Mouse (Mus musculus) lung, embryonic 15.5 days (tissue): Measurements from ENCODE around the gene Rab43. TPM values are rescaled to one million over a fixed set of nuclear protein-coding genes. Genes with fewer than 3 reads are reported as not detected.
"Not testable (repeated sequence)": the region's sequence is repeated elsewhere in the genome, so short reads cannot be mapped to it uniquely, and the experiment has no call there.

Source experiments
- ATAC-seq: fragments of 200-750 bp; cut with Nextera tagmentation; 2 replicates; pipeline ENCODE4 v1.8.0; 2017; ENCODE audit warnings: moderate number of reproducible peaks, borderline replicate concordance; ENCODE audit not compliant: low FRiP score, low TSS enrichment; ENCODE audit errors: extremely low read depth
- H3K27ac ChIP-seq: fragments of 300-500 bp; sonication (generic); 2 replicates; pipeline ENCODE4 v1.5.1; 2015; ENCODE audit warnings: moderate library complexity, mild to moderate bottlenecking, inconsistent platforms
- H3K27me3 ChIP-seq: fragments of 300-500 bp; sonication (generic); 2 replicates; pipeline ENCODE4 v1.6.1; 2015; ENCODE audit warnings: inconsistent platforms
- H3K36me3 ChIP-seq: fragments of 300-500 bp; sonication (generic); 2 replicates; pipeline ENCODE4 v1.6.1; 2015; ENCODE audit warnings: inconsistent platforms
- H3K4me1 ChIP-seq: fragments of 300-500 bp; sonication (generic); 2 replicates; pipeline ENCODE4 v1.6.1; 2015; ENCODE audit warnings: inconsistent platforms
- H3K4me2 ChIP-seq: fragments of 300-500 bp; sonication (generic); 2 replicates; pipeline ENCODE4 v1.6.1; 2015; ENCODE audit warnings: inconsistent platforms, mild to moderate bottlenecking, moderate library complexity
- H3K4me3 ChIP-seq: fragments of 300-500 bp; sonication (generic); 2 replicates; pipeline ENCODE4 v1.5.1; 2015; ENCODE audit warnings: mild to moderate bottlenecking, inconsistent platforms
- H3K9ac ChIP-seq: fragments of 300-500 bp; sonication (generic); 2 replicates; pipeline ENCODE4 v1.6.1; 2015; ENCODE audit warnings: inconsistent platforms
- H3K9me3 ChIP-seq: fragments of 300-500 bp; sonication (generic); 2 replicates; pipeline ENCODE4 v1.6.1; 2016; ENCODE audit warnings: inconsistent platforms
- whole genome bisulfite sequencing: fragments of 180-500 bp; shearing (Covaris S2); methylation state at CpG from one replicate; pipeline ENCODE4 v1.1.7; 2015; 5-methylcytosine and 5-hydroxymethylcytosine counted together
- polyA plus RNA-seq: library from polyadenylated mRNA; unstranded; fragments of >200 nt; fragmentation: Nextera tagmentation; extraction: Ambion mirVana; gene quantifications from 2 replicates; pipeline ENCODE4 v1.2.1, GENCODE M21; 2015

The Rab43 gene
- polyA plus RNA-seq, 1 experiment from 2014 or later = 12.6 TPM

DNA sequence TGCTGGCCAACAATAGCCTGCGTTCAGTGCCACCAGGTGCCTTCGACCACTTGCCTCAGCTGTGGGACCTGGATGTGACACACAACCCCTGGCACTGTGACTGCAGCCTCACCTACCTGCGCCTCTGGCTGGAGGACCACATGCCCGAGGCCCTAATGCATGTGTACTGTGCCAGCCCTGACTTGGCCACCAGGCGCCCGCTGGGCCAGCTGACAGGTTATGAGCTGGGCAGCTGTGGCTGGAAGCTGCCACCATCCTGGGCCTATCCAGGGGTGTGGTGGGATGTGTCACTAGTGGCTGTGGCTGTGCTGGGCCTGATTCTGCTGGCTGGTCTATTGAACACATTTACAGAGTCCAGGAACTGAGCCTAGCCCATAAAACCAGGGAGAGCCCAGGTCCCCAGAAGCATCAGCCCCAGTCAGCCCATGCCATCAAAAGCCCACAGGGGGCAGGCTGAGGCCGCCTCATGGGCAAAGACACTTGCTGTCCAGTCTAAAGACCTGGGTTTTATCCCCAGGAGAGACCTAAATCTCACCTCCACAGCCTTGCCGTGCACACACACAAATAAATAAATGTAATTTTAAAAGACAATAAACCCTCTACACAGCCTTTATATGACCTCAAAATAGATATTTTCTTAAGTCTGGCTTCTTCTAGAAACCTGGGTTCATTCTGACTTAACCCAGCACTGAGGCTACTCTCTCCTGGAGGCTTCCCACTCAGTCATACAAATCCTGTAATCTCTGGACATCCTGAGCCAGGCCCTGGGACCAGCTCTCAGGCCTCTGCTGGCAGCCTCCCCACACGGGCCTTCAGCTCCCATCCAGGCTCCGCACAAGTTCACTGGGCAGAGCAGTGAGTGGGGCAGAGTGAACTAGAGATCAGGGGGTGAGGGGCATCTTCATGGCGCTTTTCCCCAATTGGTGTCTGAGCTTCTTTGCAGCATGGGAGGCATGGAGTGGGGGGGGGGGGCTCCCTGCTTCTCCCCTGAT, 32.5 kb downstream of the Rab43 start:
- 82% methylated on average over 11 of the region's 11 CpGs for WGBS
- Histone ChIP-seq H3K4me3 (no peak overlapping the region), H3K9ac (no peak overlapping the region), H3K27me3 (no peaks in the 10 kb centered on the region), H3K36me3 (no peaks in the 10 kb centered on the region), H3K4me1 (peaks cover 10% of the 10 kb centered on the region; the same call in 1 of the 2 replicates), H3K27ac (no peak overlapping the region), H3K9me3 (no peaks in the 10 kb centered on the region), H3K4me2 (no peak overlapping the region)
- ATAC-seq = no peak

DNA sequence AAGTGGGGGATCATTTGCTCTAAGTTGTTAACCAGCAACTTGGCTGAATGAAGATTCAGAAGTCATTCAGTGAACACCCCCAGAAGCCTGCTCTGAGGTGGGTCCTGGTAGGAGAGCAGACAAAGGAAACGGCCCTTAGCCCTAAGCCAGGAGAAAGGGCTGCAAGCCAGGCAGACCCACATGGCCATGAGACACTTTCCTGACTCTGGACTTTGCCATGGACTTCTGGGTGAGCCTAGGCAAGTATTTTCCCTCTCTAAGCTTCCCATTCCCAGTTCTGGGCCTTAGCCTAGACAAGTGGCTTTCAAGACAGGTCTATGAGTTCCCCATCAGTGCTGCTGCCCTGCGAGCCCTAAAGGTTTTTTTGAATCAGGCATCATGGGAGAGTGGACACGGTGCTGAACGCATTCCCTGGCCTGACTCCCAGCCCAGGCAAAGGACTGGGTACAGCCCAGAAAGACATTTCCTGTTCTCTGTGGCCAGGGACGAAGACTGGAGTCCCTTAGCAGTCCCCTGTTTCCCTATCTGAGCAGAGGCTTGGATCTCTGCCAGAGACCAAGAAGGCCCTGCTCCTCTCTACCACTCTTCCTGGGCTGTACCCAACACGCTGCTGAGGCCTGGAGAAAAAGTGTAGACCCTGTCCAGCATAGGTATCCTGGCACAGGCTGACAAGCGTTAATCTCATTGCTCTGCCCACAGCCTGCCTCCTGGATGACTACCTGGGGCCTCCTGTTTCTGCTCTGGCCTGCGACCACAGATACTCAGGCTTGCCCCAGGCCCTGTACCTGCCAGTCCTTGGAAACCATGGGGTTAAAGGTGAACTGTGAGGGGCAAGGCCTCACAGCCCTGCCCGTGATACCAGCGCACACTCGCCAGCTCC, 33.4 kb downstream of the Rab43 start:
- H3K9me3 ChIP-seq = no peaks in the 10 kb centered on the region
- 58% methylated on average over 11 of the region's 11 CpGs for WGBS
- H3K4me3 ChIP-seq = no peak overlapping the region
- ATAC-seq = no peak
- H3K9ac ChIP-seq = no peak overlapping the region
- H3K36me3 ChIP-seq = no peaks in the 10 kb centered on the region
- H3K4me1 ChIP-seq = peaks cover 10% of the 10 kb centered on the region; the same call in 1 of the 2 replicates
- H3K27me3 ChIP-seq = no peaks in the 10 kb centered on the region
- H3K4me2 ChIP-seq = no peak overlapping the region
- H3K27ac ChIP-seq = no peak overlapping the region

DNA sequence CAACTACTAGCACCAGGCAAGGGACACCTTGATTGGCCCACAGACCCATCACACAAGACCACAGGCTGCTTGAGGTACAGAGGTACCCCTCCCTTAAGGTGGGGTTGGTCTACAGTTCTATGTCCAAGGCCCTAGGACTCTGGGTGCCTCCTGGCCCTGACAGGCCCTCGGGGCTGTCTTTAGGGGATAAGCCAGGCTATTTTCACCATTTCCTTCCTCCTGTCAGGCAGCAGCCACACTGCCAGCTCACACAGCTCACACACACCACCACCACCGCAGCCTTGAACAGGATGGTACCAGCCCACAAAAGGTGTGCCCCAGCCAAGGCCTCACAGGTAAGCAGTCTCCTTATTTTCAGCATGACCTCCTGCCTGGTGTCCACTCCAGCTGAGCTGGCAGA, 34.1 kb downstream of the Rab43 start, which contains the start of gene Gp9:
Gp9 (plus strand) TSS at position 231 of the 400 bp plus-strand sequence.
- ATAC-seq = no peak

DNA sequence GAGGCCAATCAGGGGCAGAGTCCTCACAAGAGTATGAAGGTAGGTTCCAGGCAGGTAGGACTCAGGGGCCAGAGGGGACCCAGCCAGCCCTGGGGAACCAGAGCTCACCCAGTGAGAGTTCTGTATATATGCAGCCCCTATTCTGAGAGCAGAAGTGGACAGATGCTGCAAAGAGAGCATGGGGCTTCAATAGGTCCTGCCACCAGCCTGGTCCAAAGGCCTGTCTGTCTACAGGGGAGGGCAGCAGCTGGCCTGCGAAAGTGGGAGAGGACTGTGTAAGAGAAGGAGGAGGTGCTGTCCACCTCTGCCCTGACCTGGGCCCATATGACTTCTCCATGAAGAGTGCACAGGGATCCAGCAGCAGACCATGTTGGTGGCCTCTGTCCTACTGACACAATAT, 35.3 kb downstream of the Rab43 start:
- Histone ChIP-seq H3K27ac (no peak overlapping the region), H3K4me3 (no peak overlapping the region), H3K4me1 (peaks cover 10% of the 10 kb centered on the region; the same call in 1 of the 2 replicates), H3K36me3 (no peaks in the 10 kb centered on the region), H3K9me3 (no peaks in the 10 kb centered on the region), H3K9ac (no peak overlapping the region), H3K27me3 (no peaks in the 10 kb centered on the region), H3K4me2 (no peak overlapping the region)
- no peak for ATAC-seq
- 74% methylated on average over 1 of the region's 1 CpGs for WGBS

More for the DNA sequence above, 34.1 kb downstream of the Rab43 start, which contains the start of gene Gp9:
- H3K27me3 ChIP-seq = no peaks in the 10 kb centered on the region
- no peak within 1 kb of the TSS for H3K4me2 ChIP-seq
- H3K4me1 ChIP-seq = peaks cover 10% of the 10 kb centered on the region; the same call in 1 of the 2 replicates
- H3K9ac ChIP-seq = no peak within 1 kb of the TSS
- H3K36me3 ChIP-seq = no peaks in the 10 kb centered on the region
- no peaks in the 10 kb centered on the region for H3K9me3 ChIP-seq
- no peak within 1 kb of the TSS for H3K4me3 ChIP-seq
- 53% methylated on average over 2 of the region's 2 CpGs for WGBS
- no peak within 1 kb of the TSS for H3K27ac ChIP-seq

DNA sequence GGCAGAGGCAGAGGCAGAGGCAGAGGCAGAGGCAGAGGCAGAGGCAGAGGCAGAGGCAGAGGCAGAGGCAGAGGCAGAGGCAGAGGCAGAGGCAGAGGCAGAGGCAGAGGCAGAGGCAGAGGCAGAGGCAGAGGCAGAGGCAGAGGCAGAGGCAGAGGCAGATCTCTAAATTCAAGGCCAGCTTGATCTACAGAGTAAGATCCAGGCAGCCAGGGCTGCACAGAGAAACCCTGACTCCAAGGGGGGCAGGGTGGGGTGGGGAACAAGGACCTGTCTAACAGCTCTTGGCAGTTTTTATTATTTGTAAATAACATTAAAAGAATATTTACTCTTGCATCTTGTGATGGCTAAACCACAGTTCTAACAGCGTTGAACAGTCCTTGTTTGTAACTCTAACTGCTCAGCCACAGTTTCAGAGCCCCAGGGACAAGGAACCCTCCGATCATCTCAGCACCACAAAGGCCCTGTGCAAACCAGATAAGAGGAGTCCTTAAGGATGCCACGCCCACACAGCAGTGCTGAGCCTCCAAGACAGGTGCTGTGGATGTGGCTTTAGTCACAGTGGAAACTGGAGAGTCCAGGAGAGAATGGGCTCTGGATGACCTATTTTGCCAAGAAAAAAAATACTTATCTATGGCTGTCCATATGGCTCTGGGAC, 36.2 kb downstream of the Rab43 start:
- no peak overlapping the region for H3K9ac ChIP-seq
- ATAC-seq = 0 out of 2 replicates have a peak, but pooled peaks have one; percentile 36
- H3K9me3 ChIP-seq = no peaks in the 10 kb centered on the region
- H3K36me3 ChIP-seq = no peaks in the 10 kb centered on the region
- no peak overlapping the region for H3K4me3 ChIP-seq
- H3K27ac ChIP-seq = no peak overlapping the region
- 56% methylated on average over 3 of the region's 3 CpGs for WGBS
- H3K4me1 ChIP-seq = peaks cover 10% of the 10 kb centered on the region; the same call in 1 of the 2 replicates
- no peaks in the 10 kb centered on the region for H3K27me3 ChIP-seq
- H3K4me2 ChIP-seq = no peak overlapping the region

DNA sequence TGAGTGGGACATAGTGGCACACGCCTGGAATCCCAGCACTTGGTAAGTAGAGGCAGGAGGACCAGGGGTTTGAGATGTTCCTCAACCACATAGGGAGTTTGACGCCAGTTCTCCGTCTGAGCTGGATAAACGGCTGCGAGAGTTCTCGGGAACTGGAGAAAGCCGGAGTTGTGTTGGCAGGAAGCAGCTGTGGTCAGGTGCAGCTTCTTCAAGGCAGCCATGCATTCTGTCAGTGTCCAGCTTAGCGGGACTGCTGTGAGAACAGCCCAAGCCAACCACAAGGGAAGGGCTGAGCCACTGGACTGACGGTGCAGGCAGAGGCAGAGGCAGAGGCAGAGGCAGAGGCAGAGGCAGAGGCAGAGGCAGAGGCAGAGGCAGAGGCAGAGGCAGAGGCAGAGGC, 37.1 kb downstream of the Rab43 start:
- H3K27ac ChIP-seq = no peak overlapping the region
- H3K9ac ChIP-seq = no peak overlapping the region
- H3K9me3 ChIP-seq = no peaks in the 10 kb centered on the region
- 76% methylated on average over 9 of the region's 9 CpGs for WGBS
- no peak overlapping the region for H3K4me3 ChIP-seq
- no peak for ATAC-seq
- H3K27me3 ChIP-seq = no peaks in the 10 kb centered on the region
- no peak overlapping the region for H3K4me2 ChIP-seq
- H3K4me1 ChIP-seq = peaks cover 10% of the 10 kb centered on the region; the same call in 1 of the 2 replicates
- no peaks in the 10 kb centered on the region for H3K36me3 ChIP-seq

DNA sequence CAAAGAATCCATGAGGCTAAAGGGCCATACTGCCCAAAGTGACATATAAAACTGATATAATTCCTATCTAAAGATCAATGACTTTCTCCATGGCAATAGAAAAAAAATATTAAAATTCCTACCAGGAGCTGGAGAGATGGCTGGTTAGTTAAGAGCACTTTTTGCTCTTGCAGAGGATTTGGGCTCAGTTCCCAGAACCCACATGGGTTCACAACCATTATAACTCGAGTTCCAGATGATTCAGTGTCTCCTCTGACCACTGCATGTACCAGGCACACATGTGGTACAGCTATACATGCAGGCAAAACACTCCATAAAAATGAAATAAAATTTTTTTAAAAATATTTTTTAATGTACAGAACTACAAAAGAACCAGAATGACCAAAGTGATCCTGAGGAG, 37.5 kb downstream of the Rab43 start:
- 13% methylated on average over 1 of the region's 1 CpGs for WGBS
- no peak overlapping the region for H3K27ac ChIP-seq
- no peaks in the 10 kb centered on the region for H3K9me3 ChIP-seq
- no peak for ATAC-seq
- H3K36me3 ChIP-seq = no peaks in the 10 kb centered on the region
- H3K4me3 ChIP-seq = no peak overlapping the region
- peaks cover 10% of the 10 kb centered on the region; the same call in 1 of the 2 replicates for H3K4me1 ChIP-seq
- no peak overlapping the region for H3K9ac ChIP-seq
- no peaks in the 10 kb centered on the region for H3K27me3 ChIP-seq
- no peak overlapping the region for H3K4me2 ChIP-seq

DNA sequence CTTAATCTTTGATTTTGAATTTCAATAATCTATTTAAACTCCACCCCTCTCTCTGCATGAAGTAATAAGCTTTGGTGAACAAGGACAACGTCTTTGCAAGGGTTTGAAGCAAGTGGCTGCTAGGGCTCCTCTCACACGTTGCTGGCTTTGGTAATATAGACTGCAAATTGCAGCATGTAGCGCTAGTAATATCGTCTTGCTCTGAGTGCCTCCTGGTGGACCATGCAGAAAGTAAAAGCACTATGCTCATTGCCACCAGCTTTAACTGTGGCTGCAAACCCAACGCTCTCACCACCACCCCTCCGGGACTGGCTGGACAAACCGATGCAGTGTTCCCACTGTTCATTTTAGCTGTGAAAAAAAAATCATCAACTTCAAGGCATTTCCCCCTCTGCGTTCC, 41.3 kb downstream of the Rab43 start:
- ATAC-seq = no peak
- 53% methylated on average over 8 of the region's 8 CpGs for WGBS

DNA sequence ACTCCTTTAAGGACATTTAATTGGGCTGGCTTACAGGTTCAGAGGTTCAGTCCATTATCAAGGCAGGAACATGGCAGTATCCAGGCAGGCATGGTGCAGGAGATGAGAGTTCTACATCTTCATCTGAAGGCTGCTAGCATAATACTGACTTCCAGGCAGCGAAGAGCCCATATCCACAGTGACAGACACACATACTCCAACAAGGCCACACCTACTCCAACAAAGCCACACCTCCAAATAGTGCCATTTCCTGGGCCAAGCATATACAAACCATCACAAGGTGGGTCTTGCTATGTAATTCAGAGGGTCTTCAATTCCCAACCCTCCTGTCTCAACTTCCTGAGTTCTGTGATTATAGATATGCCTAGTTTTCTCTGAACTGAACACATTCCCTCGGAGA, 47.7 kb downstream of the Rab43 start:
- not testable (repeated sequence) for H3K4me3 ChIP-seq, H3K4me1 ChIP-seq, H3K27ac ChIP-seq, H3K9me3 ChIP-seq, H3K36me3 ChIP-seq, ATAC-seq, H3K4me2 ChIP-seq, H3K9ac ChIP-seq, H3K27me3 ChIP-seq
- 90% methylated on average over 2 of the region's 2 CpGs for WGBS

More for the DNA sequence above, 41.3 kb downstream of the Rab43 start:
- H3K4me1 ChIP-seq = no peaks in the 10 kb centered on the region
- H3K4me3 ChIP-seq = no peak overlapping the region
- H3K9me3 ChIP-seq = no peaks in the 10 kb centered on the region
- H3K4me2 ChIP-seq = no peak overlapping the region
- no peak overlapping the region for H3K27ac ChIP-seq
- H3K36me3 ChIP-seq = no peaks in the 10 kb centered on the region
- no peaks in the 10 kb centered on the region for H3K27me3 ChIP-seq
- no peak overlapping the region for H3K9ac ChIP-seq

DNA sequence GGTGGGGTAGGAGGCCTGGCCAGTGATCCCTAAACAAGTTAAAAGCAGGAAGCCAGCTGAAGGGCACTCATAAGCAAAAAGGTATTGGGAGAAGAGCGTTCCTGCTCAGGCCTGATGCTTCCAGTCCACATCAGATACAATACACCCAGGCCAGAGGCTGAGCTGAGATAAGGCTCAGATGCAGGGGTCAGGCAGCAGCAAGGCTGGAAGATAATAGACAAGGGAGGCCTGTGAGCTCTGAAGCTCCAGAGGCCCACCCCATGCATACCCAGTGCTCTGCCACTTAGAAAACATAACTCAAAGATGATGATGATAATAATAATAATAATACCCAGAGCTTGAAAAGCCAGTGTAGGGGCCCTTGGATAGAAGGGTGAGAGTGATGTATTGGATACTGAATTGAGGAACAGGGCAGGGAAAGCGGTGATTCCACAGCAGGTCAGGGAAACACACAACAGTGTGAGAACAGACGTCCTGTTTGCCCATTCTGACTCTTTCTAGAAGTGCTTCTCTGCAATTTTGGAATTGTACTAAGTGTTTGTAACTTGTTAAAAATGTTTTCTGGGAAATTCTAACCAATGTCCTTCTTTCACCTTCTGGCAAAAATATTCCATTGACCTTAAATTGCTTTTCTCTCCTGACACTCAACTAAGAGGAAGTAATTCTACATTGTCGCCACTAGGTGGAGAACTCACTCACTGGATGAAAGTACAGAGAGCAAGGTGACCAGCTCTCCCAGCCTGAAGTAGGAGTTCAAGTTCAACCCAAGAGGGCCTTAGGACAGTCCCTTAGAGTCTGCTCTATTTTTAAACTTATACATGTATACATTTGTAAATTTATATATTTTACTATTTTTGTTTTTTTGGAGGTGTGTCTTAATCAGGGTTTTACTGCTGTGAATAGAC, 48.3 kb downstream of the Rab43 start:
- H3K4me1 ChIP-seq = no peaks in the 10 kb centered on the region
- H3K4me3 ChIP-seq = no peak overlapping the region
- H3K36me3 ChIP-seq = no peaks in the 10 kb centered on the region
- no peak overlapping the region for H3K27ac ChIP-seq
- no peak overlapping the region for H3K4me2 ChIP-seq
- no peaks in the 10 kb centered on the region for H3K9me3 ChIP-seq
- no peak for ATAC-seq
- WGBS = 63% methylated on average over 4 of the region's 4 CpGs
- no peak overlapping the region for H3K9ac ChIP-seq
- H3K27me3 ChIP-seq = no peaks in the 10 kb centered on the region
